Comparison of ENCODE assay signal across 8 mouse cellular contexts in genomic region chr7:19148875-19149541, GRCm38 (mm10). TPM values are rescaled to one million over a fixed set of nuclear protein-coding genes. Genes with fewer than 3 reads are reported as not detected.
DNase-seq lines count a peak whose midpoint lies in the region; ATAC-seq lines count a peak whose summit lies in the region.

Qpctl (minus strand) TSS chr7:19149291.

- peaks cover 37% of the 10 kb centered on the region for H3K36me3 ChIP-seq in heart, embryonic 13.5 days
- peaks cover 36% of the 10 kb centered on the region for H3K36me3 ChIP-seq in liver, embryonic 12.5 days
- H3K36me3 ChIP-seq in stomach, embryonic 15.5 days, result peaks cover 7% of the 10 kb centered on the region; the same call in 1 of the 2 replicates

- H3K4me2 ChIP-seq in heart, embryonic 13.5 days, result peak within 1 kb of the TSS; percentile 85
- peak within 1 kb of the TSS; percentile 91 for H3K4me2 ChIP-seq in liver, embryonic 12.5 days
- peak within 1 kb of the TSS; percentile 69 for H3K4me2 ChIP-seq in stomach, embryonic 15.5 days

- H3K4me3 ChIP-seq in brown adipose tissue, adult 24 weeks (ENCODE audit: insufficient read depth, low read depth, low read length), result peak within 1 kb of the TSS; percentile 70
- peak within 1 kb of the TSS; percentile 82 for H3K4me3 ChIP-seq in heart, embryonic 13.5 days
- H3K4me3 ChIP-seq in liver, embryonic 12.5 days, result peak within 1 kb of the TSS; percentile 77
- peak within 1 kb of the TSS; percentile 65 for H3K4me3 ChIP-seq in stomach, embryonic 15.5 days (replicated peaks)

- H3K27ac ChIP-seq in brown adipose tissue, adult 24 weeks (replicated peaks; ENCODE audit: low read depth, low read length), result peak within 1 kb of the TSS; percentile 48
- H3K27ac ChIP-seq in heart, embryonic 13.5 days (replicated peaks), result peak within 1 kb of the TSS; percentile 79
- peak within 1 kb of the TSS; percentile 84 for H3K27ac ChIP-seq in liver, embryonic 12.5 days
- peak within 1 kb of the TSS; percentile 80 for H3K27ac ChIP-seq in stomach, embryonic 15.5 days

- no peaks in the 10 kb centered on the region for H3K27me3 ChIP-seq in heart, embryonic 13.5 days (replicated peaks)
- H3K27me3 ChIP-seq in liver, embryonic 12.5 days (replicated peaks), result peaks cover 12% of the 10 kb centered on the region; the same call in 1 of the 2 replicates
- H3K27me3 ChIP-seq in stomach, embryonic 15.5 days (replicated peaks), result no peaks in the 10 kb centered on the region

- peak; percentile 97 for ATAC-seq in heart, embryonic 13.5 days (ENCODE audit: extremely low read depth, insufficient number of reproducible peaks, low FRiP score, low TSS enrichment)
- peak; percentile 96 for ATAC-seq in liver, embryonic 12.5 days
- ATAC-seq in stomach, embryonic 15.5 days (ENCODE audit: insufficient read depth, low FRiP score, low read depth), result peak; percentile 98

- peak; percentile 99 for DNase-seq in CD4-positive, CD25-positive, alpha-beta regulatory T cell, adult 2 months (ENCODE audit: low read depth, low spot score)
- DNase-seq in fat pad, adult 2 months (ENCODE audit: extremely low read depth, low read depth, low spot score), result peak; percentile 98
- peak; percentile 99 for DNase-seq in kidney, postnatal 10 days
- DNase-seq in natural killer cell, adult 2 months (ENCODE audit: low spot score in 2 of 2), result peak; percentile 98 to 99

- WGBS in heart, embryonic 13.5 days, result under 1% methylated on average over 43 of the region's 43 CpGs
- WGBS in liver, embryonic 12.5 days (ENCODE audit: insufficient replicate concordance), result under 1% methylated on average over 43 of the region's 43 CpGs
- whole genome bisulfite sequencing in stomach, embryonic 15.5 days, result under 1% methylated on average over 43 of the region's 43 CpGs

- H3K4me1 ChIP-seq in brown adipose tissue, adult 24 weeks (ENCODE audit: control insufficient read depth, insufficient read depth, insufficient read length, low read length), result peaks cover 6% of the 10 kb centered on the region; the same call in 1 of the 2 replicates
- H3K4me1 ChIP-seq in heart, embryonic 13.5 days, result peaks cover 27% of the 10 kb centered on the region
- peaks cover 29% of the 10 kb centered on the region for H3K4me1 ChIP-seq in liver, embryonic 12.5 days
- peaks cover 17% of the 10 kb centered on the region for H3K4me1 ChIP-seq in stomach, embryonic 15.5 days

- H3K9me3 ChIP-seq in heart, embryonic 13.5 days, result no peaks in the 10 kb centered on the region
- no peaks in the 10 kb centered on the region for H3K9me3 ChIP-seq in liver, embryonic 12.5 days (replicated peaks)
- H3K9me3 ChIP-seq in stomach, embryonic 15.5 days, result no peaks in the 10 kb centered on the region

- H3K9ac ChIP-seq in heart, embryonic 13.5 days, result peak within 1 kb of the TSS; percentile 92
- peak within 1 kb of the TSS; percentile 81 for H3K9ac ChIP-seq in liver, embryonic 12.5 days
- peak within 1 kb of the TSS; percentile 65 for H3K9ac ChIP-seq in stomach, embryonic 15.5 days

RNA-seq across cellular contexts. Expression of gene Qpctl, which starts in this region (rescaled TPM):
- 7.5 and 9.1 TPM in 2 replicates for polyA plus RNA-seq in brown adipose tissue, adult 24 weeks (2012; ENCODE audit: insufficient read depth, insufficient read length, missing spikeins)
- 9.5 and 9.7 TPM in 2 replicates for polyA plus RNA-seq in heart, embryonic 13.5 days (2015; fragmentation: Nextera tagmentation; extraction: Ambion mirVana)
- 4.9 and 5.5 TPM in 2 replicates for polyA plus RNA-seq in liver, embryonic 12.5 days (2016; fragmentation: Nextera tagmentation; extraction: Ambion mirVana)
- polyA plus RNA-seq in stomach, embryonic 15.5 days (2015; fragmentation: Nextera tagmentation; extraction: Ambion mirVana), result 13.5 and 14.7 TPM in 2 replicates

Comparison
In these comparisons a context has a peak if more than half of its experiments do, and no peak if none do; other contexts are left out.
1. Peak in every context shown above with its lines: DNase-seq, ATAC-seq, H3K4me3 ChIP-seq and H3K27ac ChIP-seq.